Mouse (Mus musculus) left cerebral cortex, postnatal 25 days (tissue): ENCODE measurements at regions not wholly inside any gene's neighbourhood (a gene's known extent, or its start where the extent isn't known, plus 50 kb on each side); places are given as distances from the start of the nearest gene placed in this dataset.
A peak's percentile ranks its signal among the peaks of the same experiment; 100 is the strongest.

ENCODE experiments used
- DNase-seq, 2 experiments: peaks; one replicate each; pipeline ENCODE4 v3.0.0; 2022; ENCODE audit warnings: low spot score in 2 of 2, mixed read lengths in 1 of 2
- intact Hi-C: fragments of 180-260 bp; cut with DNase I; formaldehyde crosslinking; loops from one replicate; pipeline ENCODE4 v1.15.1; 2025

- no peak for DNase-seq
- intact Hi-C loops = no loop called here
Measured at GRCm38 (mm10) chr5:33548800-33549199, 80.6 kb downstream of the Fam53a start.

GRCm38 (mm10) chr5:33543372-33543771, 86.1 kb downstream of the Fam53a start:
- peak; percentile 51 to 54 for DNase-seq
- intact Hi-C loops = loop anchor here (2.0 to 5.0 kb wide), 2 partner anchors 45 to 151 kb away; no protein-coding TSS in a partner anchor

GRCm38 (mm10) chr5:33542643-33543042, 86.8 kb downstream of the Fam53a start:
- no peak for DNase-seq
- intact Hi-C loops = loop anchor here (2.0 to 5.0 kb wide), 2 partner anchors 46 to 150 kb away; no protein-coding TSS in a partner anchor

GRCm38 (mm10) chr5:33542000-33542554, 87.4 kb downstream of the Fam53a start:
- intact Hi-C loops = loop anchor here (2.0 to 5.0 kb wide), 2 partner anchors 47 to 150 kb away; no protein-coding TSS in a partner anchor
- no peak for DNase-seq

GRCm38 (mm10) chr5:33540259-33540658, 89.2 kb downstream of the Fam53a start:
- DNase-seq = no peak

GRCm38 (mm10) chr5:33537429-33537828, 92.0 kb downstream of the Fam53a start:
- intact Hi-C loops = no loop called here

More at GRCm38 (mm10) chr5:33540259-33540658, 89.2 kb downstream of the Fam53a start:
- intact Hi-C loops = loop anchor here (5.0 kb wide), 1 partner anchor 148 kb away; no protein-coding TSS in a partner anchor

GRCm38 (mm10) chr5:33537017-33537416, 92.4 kb downstream of the Fam53a start:
- DNase-seq = no peak
- intact Hi-C loops = no loop called here

More at GRCm38 (mm10) chr5:33537429-33537828, 92.0 kb downstream of the Fam53a start:
- no peak for DNase-seq

- intact Hi-C loops = no loop called here
- DNase-seq = no peak
Measured at GRCm38 (mm10) chr5:33536261-33536660, 93.2 kb downstream of the Fam53a start.

GRCm38 (mm10) chr5:33535145-33536010, 94.1 kb downstream of the Fam53a start:
- intact Hi-C loops = no loop called here
- no peak for DNase-seq

- peak; percentile 28 to 50 for DNase-seq
- intact Hi-C loops = no loop called here
Measured at GRCm38 (mm10) chr5:33534345-33534744, 95.1 kb downstream of the Fam53a start.

GRCm38 (mm10) chr5:33533185-33533584, 96.2 kb downstream of the Fam53a start:
- intact Hi-C loops = no loop called here
- no peak for DNase-seq

- intact Hi-C loops = no loop called here
- no peak for DNase-seq
Measured at GRCm38 (mm10) chr5:33531263-33531662, 97.5 kb upstream of the Nkx1-1 start.

- intact Hi-C loops = no loop called here
- DNase-seq = no peak
Measured at GRCm38 (mm10) chr5:33529771-33530170, 96.0 kb upstream of the Nkx1-1 start.

- intact Hi-C loops = no loop called here
- no peak for DNase-seq
Measured at GRCm38 (mm10) chr5:33528971-33529670, 95.3 kb upstream of the Nkx1-1 start.

GRCm38 (mm10) chr5:33527750-33528149, 94.0 kb upstream of the Nkx1-1 start:
- intact Hi-C loops = no loop called here
- DNase-seq = no peak

- no peak for DNase-seq
- intact Hi-C loops = no loop called here
Measured at GRCm38 (mm10) chr5:33527316-33527715, 93.5 kb upstream of the Nkx1-1 start.

GRCm38 (mm10) chr5:33521951-33522742, 88.4 kb upstream of the Nkx1-1 start:
- intact Hi-C loops = no loop called here
- no peak for DNase-seq

- DNase-seq = no peak
- intact Hi-C loops = no loop called here
Measured at GRCm38 (mm10) chr5:33520856-33521255, 87.1 kb upstream of the Nkx1-1 start.

- no peak for DNase-seq
- intact Hi-C loops = no loop called here
Measured at GRCm38 (mm10) chr5:33519394-33519793, 85.6 kb upstream of the Nkx1-1 start.
